Mouse (Mus musculus) thymus, adult 2 months (tissue): Measurements from ENCODE around the gene Wscd2.

Experiments used
- CTCF ChIP-seq: fragments of 200-500 bp; IDR thresholded peaks from 2 replicates; pipeline ENCODE4 v1.5.1; 2012; ENCODE audit warnings: mild to moderate bottlenecking, control low read depth, low read length, moderate library complexity, borderline replicate concordance; ENCODE audit not compliant: control insufficient read depth, poor library complexity, insufficient read depth; ENCODE audit errors: extremely low read depth
- POLR2A ChIP-seq: fragments of 200-500 bp; IDR thresholded peaks from 2 replicates; pipeline ENCODE4 v1.6.1; 2012; ENCODE audit warnings: mild to moderate bottlenecking, low read length, control low read depth, moderate library complexity; ENCODE audit not compliant: control insufficient read depth, poor library complexity, insufficient read depth; ENCODE audit errors: extremely low read depth

GRCm38 (mm10) chr5:113577555-113577954, 87.4 kb downstream of the Wscd2 start:
- TF ChIP-seq POLR2A (no peak), CTCF (no peak)
